Mouse (Mus musculus) layer of hippocampus, postnatal 10 days (tissue): ENCODE measurements at regions not wholly inside any gene's neighbourhood (a gene's known extent, or its start where the extent isn't known, plus 50 kb on each side); places are given as distances from the start of the nearest gene placed in this dataset.
A peak's percentile ranks its signal among the peaks of the same experiment; 100 is the strongest.
"Not testable (repeated sequence)": the region's sequence is repeated elsewhere in the genome, so short reads cannot be mapped to it uniquely, and the experiment has no call there.

Experiments
- DNase-seq, 2 experiments: peaks; one replicate each; pipeline ENCODE4 v3.0.0; 2021; ENCODE audit warnings: low spot score in 2 of 2

- peak; percentile 85 to 87 for DNase-seq
Observed at GRCm38 (mm10) chr7:111969198-111969887, 54.0 kb upstream of the Usp47 start.

- no peak for DNase-seq
Observed at GRCm38 (mm10) chr7:111968261-111968660, 55.0 kb upstream of the Usp47 start.

GRCm38 (mm10) chr7:111966716-111967115 is 56.6 kb upstream of the Usp47 start:
- DNase-seq, result peak in 1 of 2 experiments; percentile 31

GRCm38 (mm10) chr7:111963969-111964368 is 59.3 kb upstream of the Usp47 start:
- no peak for DNase-seq

- DNase-seq, result no peak
Observed at GRCm38 (mm10) chr7:111959977-111960376, 63.3 kb upstream of the Usp47 start.

GRCm38 (mm10) chr7:111956671-111957070 is 66.6 kb upstream of the Usp47 start:
- peak; percentile 16 to 30 for DNase-seq

GRCm38 (mm10) chr7:111939631-111940030 is 83.7 kb upstream of the Usp47 start:
- no peak for DNase-seq

GRCm38 (mm10) chr7:111937547-111937946 is 85.8 kb upstream of the Usp47 start:
- DNase-seq, result no peak

- no peak for DNase-seq
Observed at GRCm38 (mm10) chr7:111937102-111937501, 86.2 kb upstream of the Usp47 start.

- DNase-seq, result no peak
Observed at GRCm38 (mm10) chr7:111932725-111933124, 90.6 kb upstream of the Usp47 start.

GRCm38 (mm10) chr7:111919961-111920360 is 103.3 kb upstream of the Usp47 start:
- no peak for DNase-seq

- DNase-seq, result peak in 1 of 2 experiments; percentile 44
Observed at GRCm38 (mm10) chr7:111903741-111904231, 119.5 kb upstream of the Usp47 start.

GRCm38 (mm10) chr7:111897016-111897415 is 117.2 kb upstream of the Galnt18 start:
- no peak for DNase-seq

GRCm38 (mm10) chr7:111896255-111896654 is 116.5 kb upstream of the Galnt18 start:
- DNase-seq, result peak; percentile 90

GRCm38 (mm10) chr7:111882991-111883390 is 103.2 kb upstream of the Galnt18 start:
- no peak for DNase-seq

GRCm38 (mm10) chr7:111880067-111880675 is 100.4 kb upstream of the Galnt18 start:
- DNase-seq, result no peak

GRCm38 (mm10) chr7:111877591-111877990 is 97.8 kb upstream of the Galnt18 start:
- DNase-seq, result no peak

GRCm38 (mm10) chr7:111875949-111876348 is 96.2 kb upstream of the Galnt18 start:
- no peak for DNase-seq

GRCm38 (mm10) chr7:111869337-111869736 is 89.6 kb upstream of the Galnt18 start:
- DNase-seq, result no peak

- no peak for DNase-seq
Observed at GRCm38 (mm10) chr7:111863035-111863434, 83.3 kb upstream of the Galnt18 start.

GRCm38 (mm10) chr7:111858291-111858690 is 78.5 kb upstream of the Galnt18 start:
- not testable (repeated sequence) for DNase-seq

GRCm38 (mm10) chr7:111856977-111857376 is 77.2 kb upstream of the Galnt18 start:
- DNase-seq, result no peak

- DNase-seq, result no peak
Observed at GRCm38 (mm10) chr7:111855309-111855708, 75.5 kb upstream of the Galnt18 start.
